8 mouse cellular contexts compared by ENCODE assay signal in genomic region chr5:34549483-34550221, GRCm38 (mm10). TPM values are rescaled to one million over a fixed set of nuclear protein-coding genes. Genes with fewer than 3 reads are reported as not detected.
DNase-seq lines count a peak whose midpoint lies in the region; ATAC-seq lines count a peak whose summit lies in the region.

No protein-coding gene starts in this region.

- H3K36me3 ChIP-seq in forebrain, embryonic 15.5 days, result peaks cover 24% of the 10 kb centered on the region
- H3K36me3 ChIP-seq in intestine, embryonic 15.5 days, result peaks cover 5% of the 10 kb centered on the region; the same call in 1 of the 2 replicates
- peaks cover 4% of the 10 kb centered on the region for H3K36me3 ChIP-seq in lung, embryonic 16.5 days (ENCODE audit: control insufficient read depth, insufficient read depth, low read length)

- peak; percentile 93 for ATAC-seq in forebrain, embryonic 15.5 days (replicated peaks)
- ATAC-seq in intestine, embryonic 15.5 days, result peak; percentile 91
- peak; percentile 91 for ATAC-seq in lung, embryonic 16.5 days (ENCODE audit: low read depth)

- peak overlapping the region; percentile 98 for H3K4me3 ChIP-seq in forebrain, embryonic 15.5 days
- peak overlapping the region; percentile 97 for H3K4me3 ChIP-seq in intestine, embryonic 15.5 days (replicated peaks)
- H3K4me3 ChIP-seq in lung, embryonic 16.5 days (ENCODE audit: low read length), result peak overlapping the region; percentile 87

- peak overlapping the region; percentile 99 for H3K9ac ChIP-seq in forebrain, embryonic 15.5 days (replicated peaks)
- peak overlapping the region; percentile 97 for H3K9ac ChIP-seq in intestine, embryonic 15.5 days
- peak overlapping the region; percentile 94 for H3K9ac ChIP-seq in lung, embryonic 16.5 days (ENCODE audit: low read length)

- H3K27me3 ChIP-seq in forebrain, embryonic 15.5 days, result no peaks in the 10 kb centered on the region
- H3K27me3 ChIP-seq in intestine, embryonic 15.5 days (replicated peaks), result no peaks in the 10 kb centered on the region
- no peaks in the 10 kb centered on the region for H3K27me3 ChIP-seq in lung, embryonic 16.5 days (ENCODE audit: control insufficient read depth, insufficient read depth, low read depth, low read length)

- H3K27ac ChIP-seq in forebrain, embryonic 15.5 days (replicated peaks), result peak overlapping the region; percentile 82
- H3K27ac ChIP-seq in intestine, embryonic 15.5 days, result peak overlapping the region; percentile 38; the same call in 1 of the 2 replicates
- peak overlapping the region; percentile 56 for H3K27ac ChIP-seq in lung, embryonic 16.5 days (ENCODE audit: low read length)

- no peaks in the 10 kb centered on the region for H3K9me3 ChIP-seq in forebrain, embryonic 15.5 days
- no peaks in the 10 kb centered on the region for H3K9me3 ChIP-seq in intestine, embryonic 15.5 days
- no peaks in the 10 kb centered on the region for H3K9me3 ChIP-seq in lung, embryonic 16.5 days (ENCODE audit: control insufficient read depth, low read length)

- H3K4me1 ChIP-seq in forebrain, embryonic 15.5 days, result peaks cover 22% of the 10 kb centered on the region
- H3K4me1 ChIP-seq in intestine, embryonic 15.5 days (replicated peaks), result peaks cover 12% of the 10 kb centered on the region
- peaks cover 3% of the 10 kb centered on the region; the same call in 1 of the 2 replicates for H3K4me1 ChIP-seq in lung, embryonic 16.5 days (replicated peaks; ENCODE audit: control insufficient read depth, insufficient read depth, low read length)

- H3K4me2 ChIP-seq in forebrain, embryonic 15.5 days (replicated peaks), result peak overlapping the region; percentile 76
- H3K4me2 ChIP-seq in intestine, embryonic 15.5 days (replicated peaks), result peak overlapping the region; percentile 91
- H3K4me2 ChIP-seq in lung, embryonic 16.5 days (ENCODE audit: low read depth, low read length), result peak overlapping the region; percentile 72

- peak; percentile 41 to 46 for DNase-seq in layer of hippocampus, postnatal 14 days (ENCODE audit: low spot score in 2 of 2)
- no peak for DNase-seq in layer of hippocampus, adult 9-10 months (ENCODE audit: low spot score)
- DNase-seq in brain, embryonic 18.5 days (ENCODE audit: low read depth, low spot score), result peak; percentile 51
- peak; percentile 19 for DNase-seq in retina, postnatal 7 days (ENCODE audit: low read depth, low spot score)
- no peak for DNase-seq in right cerebral cortex, postnatal 25 days

- under 1% methylated on average over 49 of the region's 49 CpGs for WGBS in forebrain, embryonic 15.5 days
- WGBS in intestine, embryonic 15.5 days, result 2% methylated on average over 47 of the region's 49 CpGs
- under 1% methylated on average over 49 of the region's 49 CpGs for WGBS in lung, embryonic 16.5 days

RNA-seq across cellular contexts. Expression of gene Add1, which starts 23.8 kb away (rescaled TPM):
- total RNA-seq in layer of hippocampus, postnatal 14 days (2021), result 100 to 1,000 TPM; 376 to 400 TPM
- 205 and 222 TPM in 2 replicates for polyA plus RNA-seq in forebrain, embryonic 15.5 days (2015; fragmentation: Nextera tagmentation; extraction: Ambion mirVana)
- 141 and 149 TPM in 2 replicates for polyA plus RNA-seq in intestine, embryonic 15.5 days (2015; fragmentation: Nextera tagmentation; extraction: Ambion mirVana)
- polyA plus RNA-seq in lung, embryonic 16.5 days (2015; fragmentation: Nextera tagmentation; extraction: Ambion mirVana), result 201 and 210 TPM in 2 replicates

RNA-seq across cellular contexts. Expression of gene Sh3bp2, which starts 24.0 kb away (rescaled TPM):
- 1 to 10 TPM; 6.0 to 6.8 TPM for total RNA-seq in layer of hippocampus, postnatal 14 days (2021)
- 21.2 and 24.4 TPM in 2 replicates for polyA plus RNA-seq in forebrain, embryonic 15.5 days (2015; fragmentation: Nextera tagmentation; extraction: Ambion mirVana)
- 4.5 and 6.2 TPM in 2 replicates for polyA plus RNA-seq in intestine, embryonic 15.5 days (2015; fragmentation: Nextera tagmentation; extraction: Ambion mirVana)
- polyA plus RNA-seq in lung, embryonic 16.5 days (2015; fragmentation: Nextera tagmentation; extraction: Ambion mirVana), result 5.9 and 11.0 TPM in 2 replicates

RNA-seq across cellular contexts. Expression of gene Tnip2, which starts 35.9 kb away (rescaled TPM):
- 10 to 100 TPM; 15.2 to 19.1 TPM for total RNA-seq in layer of hippocampus, postnatal 14 days (2021)
- 6.4 and 7.0 TPM in 2 replicates for polyA plus RNA-seq in forebrain, embryonic 15.5 days (2015; fragmentation: Nextera tagmentation; extraction: Ambion mirVana)
- polyA plus RNA-seq in intestine, embryonic 15.5 days (2015; fragmentation: Nextera tagmentation; extraction: Ambion mirVana), result 14.4 and 16.2 TPM in 2 replicates
- polyA plus RNA-seq in lung, embryonic 16.5 days (2015; fragmentation: Nextera tagmentation; extraction: Ambion mirVana), result 23.4 and 27.3 TPM in 2 replicates

Comparison
In these comparisons a context has a peak if more than half of its experiments do, and no peak if none do; other contexts are left out.
1. DNase-seq: peak in layer of hippocampus, postnatal 14 days (2 of 2), brain, embryonic 18.5 days (single experiment) and retina, postnatal 7 days (single experiment); none in layer of hippocampus, adult 9-10 months (single experiment) and right cerebral cortex, postnatal 25 days (single experiment).
2. Peak in every context shown above with its lines, with median percentiles within 50 percentile points of each other: ATAC-seq, H3K27ac ChIP-seq, H3K4me2 ChIP-seq, H3K4me3 ChIP-seq and H3K9ac ChIP-seq.